ENCODE assay signal across 25 mouse cellular contexts in the genomic region with DNA sequence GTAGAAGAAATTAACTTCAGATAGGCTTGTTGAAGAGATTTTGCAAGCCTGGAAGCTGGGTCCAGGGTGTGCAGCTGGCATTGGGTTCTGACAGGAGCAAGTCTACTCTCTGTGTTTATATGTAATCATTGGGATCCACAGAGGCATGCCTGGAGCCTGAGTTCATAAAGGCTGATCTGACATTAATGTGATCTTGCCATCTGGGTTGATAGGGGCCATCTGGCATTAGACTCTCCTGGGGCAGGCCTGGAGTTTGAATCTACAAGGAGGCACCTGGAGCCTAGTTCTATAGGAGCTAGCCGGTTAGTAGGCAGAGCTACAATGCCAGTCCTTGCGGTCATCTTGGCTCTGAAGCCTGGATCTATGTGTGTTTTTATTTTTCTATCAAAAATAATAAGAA.
DNase-seq lines count a peak whose midpoint lies in the region; ATAC-seq and TF ChIP-seq lines count a peak whose summit lies in the region.
"Had no signal": no experiment of that assay in that cellular context is flagged by ENCODE, and none has a peak within 500 bp of the region (broad histone marks: within the 10 kb centered on the region; RNA-seq: fewer than 3 reads in every experiment).

No protein-coding gene starts in this region.

- 85% methylated on average over 2 of the region's 2 CpGs for WGBS in embryonic facial prominence, embryonic 14.5 days
- WGBS in embryonic facial prominence, embryonic 10.5 days = 93% methylated on average over 2 of the region's 2 CpGs
- WGBS in midbrain, postnatal 0 days = 76% methylated on average over 2 of the region's 2 CpGs
- 86% methylated on average over 2 of the region's 2 CpGs for WGBS in midbrain, embryonic 13.5 days

- no peak overlapping the region for H3K4me2 ChIP-seq in embryonic facial prominence, embryonic 14.5 days (ENCODE audit: low read depth, low read length)
- no peak overlapping the region for H3K4me2 ChIP-seq in midbrain, postnatal 0 days (ENCODE audit: low read depth, low read length, poor library complexity, severe bottlenecking)
- no peak overlapping the region for H3K4me2 ChIP-seq in midbrain, embryonic 13.5 days (replicated peaks)
- H3K4me2 ChIP-seq: embryonic facial prominence, embryonic 12.5 days; intestine, embryonic 15.5 days; limb, embryonic 13.5 days; liver, embryonic 13.5 days; lung, embryonic 14.5 days had no signal

- ATAC-seq in embryonic facial prominence, embryonic 14.5 days (ENCODE audit: low read depth) = no peak
- no peak for ATAC-seq in midbrain, postnatal 0 days (ENCODE audit: low FRiP score)
- ATAC-seq in midbrain, embryonic 13.5 days = no peak
- ATAC-seq: activated CD4-positive, CD25-positive, alpha-beta regulatory T cell, adult 4 months; CD4-positive, CD25-positive, alpha-beta regulatory T cell, adult 4 months; forebrain, embryonic 14.5 days; intestine, embryonic 15.5 days; Patski had no signal

- no peaks in the 10 kb centered on the region for H3K9me3 ChIP-seq in embryonic facial prominence, embryonic 14.5 days (ENCODE audit: control insufficient read depth, low read length)
- no peaks in the 10 kb centered on the region for H3K9me3 ChIP-seq in embryonic facial prominence, embryonic 10.5 days
- H3K9me3 ChIP-seq in midbrain, postnatal 0 days (ENCODE audit: low read length) = no peaks in the 10 kb centered on the region
- no peaks in the 10 kb centered on the region for H3K9me3 ChIP-seq in midbrain, embryonic 13.5 days
- H3K9me3 ChIP-seq: embryonic facial prominence, embryonic 12.5 days; intestine, embryonic 15.5 days; limb, embryonic 13.5 days; liver, embryonic 13.5 days had no signal

- H3K9ac ChIP-seq in embryonic facial prominence, embryonic 14.5 days (ENCODE audit: low read depth, low read length) = no peak overlapping the region
- no peak overlapping the region for H3K9ac ChIP-seq in midbrain, postnatal 0 days (replicated peaks; ENCODE audit: low read length, poor library complexity, severe bottlenecking)
- no peak overlapping the region for H3K9ac ChIP-seq in midbrain, embryonic 13.5 days (replicated peaks)
- H3K9ac ChIP-seq: embryonic facial prominence, embryonic 12.5 days; intestine, embryonic 15.5 days; limb, embryonic 13.5 days; liver, embryonic 13.5 days; lung, embryonic 14.5 days had no signal

- H3K4me1 ChIP-seq in embryonic facial prominence, embryonic 14.5 days (ENCODE audit: control insufficient read depth, insufficient read depth, low read length) = 0 out of 2 replicates have a peak, but pooled peaks cover 3% of the 10 kb centered on the region
- peaks cover 3% of the 10 kb centered on the region; the same call in 1 of the 2 replicates for H3K4me1 ChIP-seq in embryonic facial prominence, embryonic 10.5 days
- no peaks in the 10 kb centered on the region for H3K4me1 ChIP-seq in midbrain, postnatal 0 days (ENCODE audit: insufficient read depth, low read length)
- H3K4me1 ChIP-seq in midbrain, embryonic 13.5 days (replicated peaks) = no peaks in the 10 kb centered on the region
- H3K4me1 ChIP-seq: embryonic facial prominence, embryonic 12.5 days; liver, embryonic 13.5 days had no signal

- H3K27me3 ChIP-seq in embryonic facial prominence, embryonic 14.5 days (replicated peaks; ENCODE audit: control insufficient read depth, insufficient read depth, low read length) = no peaks in the 10 kb centered on the region
- H3K27me3 ChIP-seq in embryonic facial prominence, embryonic 10.5 days (replicated peaks; ENCODE audit: low read depth, poor library complexity, severe bottlenecking) = no peaks in the 10 kb centered on the region
- H3K27me3 ChIP-seq in midbrain, postnatal 0 days (ENCODE audit: insufficient read depth, low read length) = no peaks in the 10 kb centered on the region
- no peaks in the 10 kb centered on the region for H3K27me3 ChIP-seq in midbrain, embryonic 13.5 days
- H3K27me3 ChIP-seq: embryonic facial prominence, embryonic 12.5 days; intestine, embryonic 15.5 days; limb, embryonic 13.5 days; liver, embryonic 13.5 days; Patski had no signal

- DNase-seq in embryonic facial prominence, embryonic 14.5 days (ENCODE audit: low spot score) = peak; percentile 2
- DNase-seq in embryonic facial prominence, embryonic 10.5 days (ENCODE audit: low spot score) = no peak
- peak; percentile 16 for DNase-seq in midbrain, postnatal 0 days (ENCODE audit: low spot score)
- peak; percentile 45 to 77 for DNase-seq in cerebellum, postnatal 10 days
- DNase-seq in right cerebral cortex, postnatal 4 days = no peak
- DNase-seq in lung, postnatal 14 days = no peak
- DNase-seq: adrenal gland, postnatal 25 days; gastrocnemius, postnatal 14 days; heart, adult 2 months; heart, postnatal 4 days; kidney, adult 9 months; kidney, postnatal 36 days; liver, embryonic 13.5 days; lung, embryonic 14.5 days; lung, postnatal 4 days; retina, postnatal 1 day had no signal

- no peaks in the 10 kb centered on the region for H3K36me3 ChIP-seq in embryonic facial prominence, embryonic 14.5 days (ENCODE audit: control insufficient read depth, insufficient read depth, low read length)
- H3K36me3 ChIP-seq in embryonic facial prominence, embryonic 10.5 days (replicated peaks) = no peaks in the 10 kb centered on the region
- no peaks in the 10 kb centered on the region for H3K36me3 ChIP-seq in midbrain, postnatal 0 days (ENCODE audit: insufficient read depth, low read length)
- H3K36me3 ChIP-seq in midbrain, embryonic 13.5 days = no peaks in the 10 kb centered on the region
- H3K36me3 ChIP-seq: embryonic facial prominence, embryonic 12.5 days; intestine, embryonic 15.5 days; limb, embryonic 13.5 days; liver, embryonic 13.5 days had no signal

- no peak overlapping the region for H3K27ac ChIP-seq in embryonic facial prominence, embryonic 14.5 days (replicated peaks; ENCODE audit: low read depth, low read length)
- H3K27ac ChIP-seq in embryonic facial prominence, embryonic 10.5 days (replicated peaks) = no peak overlapping the region
- no peak overlapping the region for H3K27ac ChIP-seq in midbrain, postnatal 0 days (ENCODE audit: low read depth, low read length)
- no peak overlapping the region for H3K27ac ChIP-seq in midbrain, embryonic 13.5 days
- H3K27ac ChIP-seq: embryonic facial prominence, embryonic 12.5 days; heart, adult 2 months; intestine, embryonic 15.5 days; limb, embryonic 13.5 days; liver, embryonic 13.5 days had no signal

- H3K4me3 ChIP-seq in embryonic facial prominence, embryonic 14.5 days (ENCODE audit: low read depth, low read length) = no peak overlapping the region
- no peak overlapping the region for H3K4me3 ChIP-seq in embryonic facial prominence, embryonic 10.5 days
- no peak overlapping the region for H3K4me3 ChIP-seq in midbrain, postnatal 0 days (ENCODE audit: low read depth, low read length)
- H3K4me3 ChIP-seq in midbrain, embryonic 13.5 days (replicated peaks) = no peak overlapping the region
- H3K4me3 ChIP-seq: embryonic facial prominence, embryonic 12.5 days; heart, adult 2 months; intestine, embryonic 15.5 days; limb, embryonic 13.5 days; liver, embryonic 13.5 days; myocyte had no signal

- no peak for TF ChIP-seq CTCF in midbrain, postnatal 0 days (IDR thresholded peaks at IDR 0.05)

Comparison
In these comparisons a context has a peak if more than half of its experiments do, and no peak if none do; other contexts are left out.
1. DNase-seq: peak in embryonic facial prominence, embryonic 14.5 days (single experiment), midbrain, postnatal 0 days (single experiment) and cerebellum, postnatal 10 days (2 of 2); none in embryonic facial prominence, embryonic 10.5 days (single experiment), right cerebral cortex, postnatal 4 days (single experiment) and lung, postnatal 14 days (single experiment).